Mouse (Mus musculus) heart, postnatal 14 days (tissue): Measurements from ENCODE around the gene Ugt1a10. TPM values are rescaled to one million over a fixed set of nuclear protein-coding genes. Genes with fewer than 3 reads are reported as not detected.
"Not testable (repeated sequence)": the region's sequence is repeated elsewhere in the genome, so short reads cannot be mapped to it uniquely, and the experiment has no call there.

Experiments used
- DNase-seq, 2 experiments: peaks; one replicate each; pipeline ENCODE4 v3.0.0; 2021 to 2022
- intact Hi-C: fragments of 180-260 bp; cut with DNase I; formaldehyde crosslinking; loops from one replicate; pipeline ENCODE4 v1.15.1; 2025
- total RNA-seq, 2 experiments: library from RNA; stranded (reverse); gene quantifications; 2 replicates each; pipeline ENCODE4 v1.2.3; 2021

Ugt1a10 gene
- total RNA-seq, 2 experiments from 2014 or later, result not detected

- peak in 1 of 2 experiments; percentile 4 for DNase-seq
- intact Hi-C loops, result no loop called here
Measured at GRCm38 (mm10) chr1:88212341-88213045, 157.3 kb downstream of the Ugt1a10 start.

- intact Hi-C loops, result no loop called here
- DNase-seq, result no peak
Measured at GRCm38 (mm10) chr1:88213061-88213460, 157.9 kb downstream of the Ugt1a10 start.

- DNase-seq, result peak in 1 of 2 experiments; percentile 4
- intact Hi-C loops, result no loop called here
Measured at GRCm38 (mm10) chr1:88213766-88214461, 158.7 kb downstream of the Ugt1a10 start.

GRCm38 (mm10) chr1:88214462-88214952 is 159.3 kb downstream of the Ugt1a10 start:
- intact Hi-C loops, result no loop called here
- peak in 1 of 2 experiments; percentile 2 for DNase-seq

GRCm38 (mm10) chr1:88215466-88216380 is 160.5 kb downstream of the Ugt1a10 start:
- intact Hi-C loops, result no loop called here
- no peak for DNase-seq

- no peak for DNase-seq
- intact Hi-C loops, result no loop called here
Measured at GRCm38 (mm10) chr1:88216551-88216950, 161.4 kb downstream of the Ugt1a10 start.

GRCm38 (mm10) chr1:88217144-88217543 is 162.0 kb downstream of the Ugt1a10 start:
- DNase-seq, result no peak
- intact Hi-C loops, result no loop called here

GRCm38 (mm10) chr1:88217576-88217975 is 162.4 kb downstream of the Ugt1a10 start:
- intact Hi-C loops, result no loop called here
- no peak for DNase-seq

GRCm38 (mm10) chr1:88218051-88218450 is 162.9 kb downstream of the Ugt1a10 start:
- peak; percentile 7 to 11 for DNase-seq
- intact Hi-C loops, result no loop called here

- no peak for DNase-seq
- intact Hi-C loops, result no loop called here
Measured at GRCm38 (mm10) chr1:88218591-88218990, 163.4 kb downstream of the Ugt1a10 start.

- DNase-seq, result peak in 1 of 2 experiments; percentile 4
- intact Hi-C loops, result no loop called here
Measured at GRCm38 (mm10) chr1:88219054-88219453, 163.9 kb downstream of the Ugt1a10 start.

GRCm38 (mm10) chr1:88220336-88220735 is 165.1 kb downstream of the Ugt1a10 start:
- intact Hi-C loops, result no loop called here
- peak in 1 of 2 experiments; percentile 5 for DNase-seq

GRCm38 (mm10) chr1:88222216-88222615 is 167.0 kb downstream of the Ugt1a10 start:
- no peak for DNase-seq
- intact Hi-C loops, result no loop called here

GRCm38 (mm10) chr1:88223011-88223515 is 167.9 kb downstream of the Ugt1a10 start:
- intact Hi-C loops, result not testable (repeated sequence)
- DNase-seq, result peak in 1 of 2 experiments; percentile 6

- intact Hi-C loops, result no loop called here
- DNase-seq, result peak; percentile 4 to 6
Measured at GRCm38 (mm10) chr1:88223591-88223990, 168.4 kb downstream of the Ugt1a10 start.

GRCm38 (mm10) chr1:88224029-88224776 is 169.0 kb downstream of the Ugt1a10 start:
- intact Hi-C loops, result no loop called here
- DNase-seq, result peak; percentile 5 to 19

- DNase-seq, intact Hi-C loops: not testable (repeated sequence)
Measured at GRCm38 (mm10) chr1:88225301-88225700, 170.1 kb downstream of the Ugt1a10 start.

GRCm38 (mm10) chr1:88225741-88226140 is 170.6 kb downstream of the Ugt1a10 start:
- intact Hi-C loops, result no loop called here
- DNase-seq, result no peak

- intact Hi-C loops, result no loop called here
- DNase-seq, result peak; percentile 9 to 36
Measured at GRCm38 (mm10) chr1:88226670-88227379, 171.6 kb downstream of the Ugt1a10 start, which contains the start of gene Mroh2a. TSS of gene Mroh2a (plus strand) at chr1:88226986.
